Mouse (Mus musculus): ENCODE measurements around the gene Nlrp9b.
"Not testable (repeated sequence)": the region's sequence is repeated elsewhere in the genome, so short reads cannot be mapped to it uniquely, and the experiment has no call there.

Gene Nlrp9b

GRCm38 (mm10) chr7:20122479-20122878 lies 131.2 kb downstream of the Nlrp9b start, which contains the start of gene Gm16442:
Gene Gm16442 (minus strand): TSS chr7:20122579.
- not testable (repeated sequence) for DNase-seq (ENCODE audit: low spot score in 2 of 2)

Measured in left cerebral cortex, adult 9 months (tissue).